Mouse (Mus musculus): Measurements from ENCODE around the gene Flt4. TPM values are rescaled to one million over a fixed set of nuclear protein-coding genes. Genes with fewer than 3 reads are reported as not detected.

Flt4 gene
- polyA plus RNA-seq, 1 experiment from 2014 or later = 7.5 TPM

- 33% methylated on average over 3 of the region's 3 CpGs for WGBS
Measured at GRCm38 (mm10) chr11:49612154-49612553, 3.1 kb downstream of the Flt4 start.

GRCm38 (mm10) chr11:49613349-49613748 lies 4.3 kb downstream of the Flt4 start:
- 13% methylated on average over 10 of the region's 10 CpGs for WGBS
- Histone ChIP-seq H3K4me2 (ENCODE audit: low read depth, low read length) (no peak overlapping the region), H3K4me1 (ENCODE audit: control insufficient read depth, insufficient read depth, low read length) (no peaks in the 10 kb centered on the region), H3K36me3 (ENCODE audit: control insufficient read depth, insufficient read depth, low read length) (no peaks in the 10 kb centered on the region), H3K4me3 (ENCODE audit: low read depth, low read length) (no peak overlapping the region), H3K27ac (replicated peaks; ENCODE audit: low read depth, low read length) (no peak overlapping the region), H3K27me3 (replicated peaks; ENCODE audit: control insufficient read depth, insufficient read depth, low read length) (peaks cover 42% of the 10 kb centered on the region), H3K9ac (ENCODE audit: low read depth, low read length) (no peak overlapping the region), H3K9me3 (ENCODE audit: control insufficient read depth, low read length) (no peaks in the 10 kb centered on the region)
- DNase-seq (ENCODE audit: low spot score) (no peak), ATAC-seq (ENCODE audit: low read depth) (no peak)

More at GRCm38 (mm10) chr11:49612154-49612553, 3.1 kb downstream of the Flt4 start:
- no peaks in the 10 kb centered on the region for H3K36me3 ChIP-seq (ENCODE audit: control insufficient read depth, insufficient read depth, low read length)
- H3K27me3 ChIP-seq (replicated peaks; ENCODE audit: control insufficient read depth, insufficient read depth, low read length) = peaks cover 47% of the 10 kb centered on the region
- H3K4me1 ChIP-seq (ENCODE audit: control insufficient read depth, insufficient read depth, low read length) = no peaks in the 10 kb centered on the region
- ATAC-seq (ENCODE audit: low read depth) (no peak), DNase-seq (ENCODE audit: low spot score) (no peak)
- H3K27ac ChIP-seq (replicated peaks; ENCODE audit: low read depth, low read length) = no peak overlapping the region
- no peak overlapping the region for H3K9ac ChIP-seq (ENCODE audit: low read depth, low read length)
- H3K9me3 ChIP-seq (ENCODE audit: control insufficient read depth, low read length) = no peaks in the 10 kb centered on the region
- no peak overlapping the region for H3K4me3 ChIP-seq (ENCODE audit: low read depth, low read length)
- H3K4me2 ChIP-seq (ENCODE audit: low read depth, low read length) = no peak overlapping the region

- ATAC-seq (ENCODE audit: low read depth) (no peak), DNase-seq (ENCODE audit: low spot score) (no peak)
- H3K9me3 ChIP-seq (ENCODE audit: control insufficient read depth, low read length) = no peaks in the 10 kb centered on the region
- H3K4me3 ChIP-seq (ENCODE audit: low read depth, low read length) = no peak overlapping the region
- no peaks in the 10 kb centered on the region for H3K4me1 ChIP-seq (ENCODE audit: control insufficient read depth, insufficient read depth, low read length)
- 87% methylated on average over 10 of the region's 10 CpGs for WGBS
- H3K27me3 ChIP-seq (replicated peaks; ENCODE audit: control insufficient read depth, insufficient read depth, low read length) = peaks cover 24% of the 10 kb centered on the region
- H3K4me2 ChIP-seq (ENCODE audit: low read depth, low read length) = no peak overlapping the region
- H3K27ac ChIP-seq (replicated peaks; ENCODE audit: low read depth, low read length) = no peak overlapping the region
- H3K36me3 ChIP-seq (ENCODE audit: control insufficient read depth, insufficient read depth, low read length) = no peaks in the 10 kb centered on the region
- H3K9ac ChIP-seq (ENCODE audit: low read depth, low read length) = no peak overlapping the region
Measured at GRCm38 (mm10) chr11:49615856-49616725, 7.0 kb downstream of the Flt4 start.

- Histone ChIP-seq H3K9me3 (ENCODE audit: control insufficient read depth, low read length) (no peaks in the 10 kb centered on the region), H3K4me1 (ENCODE audit: control insufficient read depth, insufficient read depth, low read length) (no peaks in the 10 kb centered on the region), H3K9ac (ENCODE audit: low read depth, low read length) (no peak overlapping the region), H3K4me2 (ENCODE audit: low read depth, low read length) (no peak overlapping the region), H3K27ac (replicated peaks; ENCODE audit: low read depth, low read length) (no peak overlapping the region), H3K27me3 (replicated peaks; ENCODE audit: control insufficient read depth, insufficient read depth, low read length) (peaks cover 9% of the 10 kb centered on the region; the same call in 1 of the 2 replicates), H3K4me3 (ENCODE audit: low read depth, low read length) (no peak overlapping the region), H3K36me3 (ENCODE audit: control insufficient read depth, insufficient read depth, low read length) (no peaks in the 10 kb centered on the region)
- ATAC-seq (ENCODE audit: low read depth) (no peak), DNase-seq (ENCODE audit: low spot score) (no peak)
- 62% methylated on average over 8 of the region's 8 CpGs for WGBS
Measured at GRCm38 (mm10) chr11:49618476-49618875, 9.4 kb downstream of the Flt4 start.

- no peaks in the 10 kb centered on the region for H3K9me3 ChIP-seq (ENCODE audit: control insufficient read depth, low read length)
- no peaks in the 10 kb centered on the region for H3K4me1 ChIP-seq (ENCODE audit: control insufficient read depth, insufficient read depth, low read length)
- H3K4me3 ChIP-seq (ENCODE audit: low read depth, low read length) = no peak overlapping the region
- H3K4me2 ChIP-seq (ENCODE audit: low read depth, low read length) = no peak overlapping the region
- DNase-seq (ENCODE audit: low spot score) = no peak
- no peaks in the 10 kb centered on the region for H3K27me3 ChIP-seq (replicated peaks; ENCODE audit: control insufficient read depth, insufficient read depth, low read length)
- no peak for ATAC-seq (ENCODE audit: low read depth)
- no peaks in the 10 kb centered on the region for H3K36me3 ChIP-seq (ENCODE audit: control insufficient read depth, insufficient read depth, low read length)
- H3K9ac ChIP-seq (ENCODE audit: low read depth, low read length) = no peak overlapping the region
- WGBS = 73% methylated on average over 5 of the region's 5 CpGs
- no peak overlapping the region for H3K27ac ChIP-seq (replicated peaks; ENCODE audit: low read depth, low read length)
Measured at GRCm38 (mm10) chr11:49621953-49622352, 12.9 kb downstream of the Flt4 start.

GRCm38 (mm10) chr11:49624156-49624555 lies 15.1 kb downstream of the Flt4 start:
- DNase-seq (ENCODE audit: low spot score) (no peak), ATAC-seq (ENCODE audit: low read depth) (no peak)
- Histone ChIP-seq H3K27ac (replicated peaks; ENCODE audit: low read depth, low read length) (no peak overlapping the region), H3K4me2 (ENCODE audit: low read depth, low read length) (no peak overlapping the region), H3K9me3 (ENCODE audit: control insufficient read depth, low read length) (no peaks in the 10 kb centered on the region), H3K27me3 (replicated peaks; ENCODE audit: control insufficient read depth, insufficient read depth, low read length) (no peaks in the 10 kb centered on the region), H3K36me3 (ENCODE audit: control insufficient read depth, insufficient read depth, low read length) (no peaks in the 10 kb centered on the region), H3K4me3 (ENCODE audit: low read depth, low read length) (no peak overlapping the region), H3K9ac (ENCODE audit: low read depth, low read length) (no peak overlapping the region), H3K4me1 (ENCODE audit: control insufficient read depth, insufficient read depth, low read length) (no peaks in the 10 kb centered on the region)
- WGBS = 75% methylated on average over 3 of the region's 3 CpGs

GRCm38 (mm10) chr11:49625863-49626262 lies 16.8 kb downstream of the Flt4 start:
- no peak overlapping the region for H3K4me2 ChIP-seq (ENCODE audit: low read depth, low read length)
- H3K9me3 ChIP-seq (ENCODE audit: control insufficient read depth, low read length) = no peaks in the 10 kb centered on the region
- no peak overlapping the region for H3K9ac ChIP-seq (ENCODE audit: low read depth, low read length)
- no peak for ATAC-seq (ENCODE audit: low read depth)
- no peaks in the 10 kb centered on the region for H3K36me3 ChIP-seq (ENCODE audit: control insufficient read depth, insufficient read depth, low read length)
- H3K4me3 ChIP-seq (ENCODE audit: low read depth, low read length) = no peak overlapping the region
- H3K27ac ChIP-seq (replicated peaks; ENCODE audit: low read depth, low read length) = no peak overlapping the region
- 64% methylated on average over 15 of the region's 15 CpGs for WGBS
- DNase-seq (ENCODE audit: low spot score) = no peak
- H3K4me1 ChIP-seq (ENCODE audit: control insufficient read depth, insufficient read depth, low read length) = no peaks in the 10 kb centered on the region
- H3K27me3 ChIP-seq (replicated peaks; ENCODE audit: control insufficient read depth, insufficient read depth, low read length) = no peaks in the 10 kb centered on the region

GRCm38 (mm10) chr11:49626748-49627147 lies 17.7 kb downstream of the Flt4 start:
- Histone ChIP-seq H3K4me3 (ENCODE audit: low read depth, low read length) (no peak overlapping the region), H3K9me3 (ENCODE audit: control insufficient read depth, low read length) (no peaks in the 10 kb centered on the region), H3K27ac (replicated peaks; ENCODE audit: low read depth, low read length) (no peak overlapping the region), H3K27me3 (replicated peaks; ENCODE audit: control insufficient read depth, insufficient read depth, low read length) (no peaks in the 10 kb centered on the region), H3K4me2 (ENCODE audit: low read depth, low read length) (no peak overlapping the region), H3K9ac (ENCODE audit: low read depth, low read length) (no peak overlapping the region), H3K4me1 (ENCODE audit: control insufficient read depth, insufficient read depth, low read length) (no peaks in the 10 kb centered on the region), H3K36me3 (ENCODE audit: control insufficient read depth, insufficient read depth, low read length) (no peaks in the 10 kb centered on the region)
- DNase-seq (ENCODE audit: low spot score) = no peak
- 54% methylated on average over 8 of the region's 8 CpGs for WGBS
- ATAC-seq (ENCODE audit: low read depth) = no peak

- Histone ChIP-seq H3K4me2 (ENCODE audit: low read depth, low read length) (no peak overlapping the region), H3K27ac (replicated peaks; ENCODE audit: low read depth, low read length) (no peak overlapping the region), H3K9ac (ENCODE audit: low read depth, low read length) (no peak overlapping the region), H3K4me1 (ENCODE audit: control insufficient read depth, insufficient read depth, low read length) (no peaks in the 10 kb centered on the region), H3K4me3 (ENCODE audit: low read depth, low read length) (no peak overlapping the region), H3K36me3 (ENCODE audit: control insufficient read depth, insufficient read depth, low read length) (no peaks in the 10 kb centered on the region), H3K27me3 (replicated peaks; ENCODE audit: control insufficient read depth, insufficient read depth, low read length) (peaks cover 32% of the 10 kb centered on the region), H3K9me3 (ENCODE audit: control insufficient read depth, low read length) (no peaks in the 10 kb centered on the region)
- no peak for ATAC-seq (ENCODE audit: low read depth)
- 29% methylated on average over 3 of the region's 3 CpGs for WGBS
- no peak for DNase-seq (ENCODE audit: low spot score)
Measured at GRCm38 (mm10) chr11:49631154-49631553, 22.1 kb downstream of the Flt4 start.
